Mouse (Mus musculus): Measurements from ENCODE around the gene Cldn2. TPM values are rescaled to one million over a fixed set of nuclear protein-coding genes. Genes with fewer than 3 reads are reported as not detected.
"Not testable (repeated sequence)": the region's sequence is repeated elsewhere in the genome, so short reads cannot be mapped to it uniquely, and the experiment has no call there.

Cldn2 gene
- total RNA-seq (2021) = 1 to 10 TPM in 1 of 2 experiments, under 1 TPM in 1; 0.35 to 1.7 TPM

GRCm38 (mm10) chrX:139800406-139800878, at the start of gene Cldn2:
Gene Cldn2, plus strand, starts transcription at chrX:139800828.
- DNase-seq = no peak

GRCm38 (mm10) chrX:139751855-139752254, 48.8 kb upstream of the Cldn2 start:
- DNase-seq = peak in 1 of 2 experiments; percentile 31

GRCm38 (mm10) chrX:139758634-139759033, 42.0 kb upstream of the Cldn2 start:
- not testable (repeated sequence) for DNase-seq

GRCm38 (mm10) chrX:139762546-139762945, 38.1 kb upstream of the Cldn2 start:
- DNase-seq = no peak

GRCm38 (mm10) chrX:139769975-139770637, 30.5 kb upstream of the Cldn2 start:
- no peak for DNase-seq

GRCm38 (mm10) chrX:139774309-139775083, 26.1 kb upstream of the Cldn2 start:
- DNase-seq = no peak

GRCm38 (mm10) chrX:139775084-139775612, 25.5 kb upstream of the Cldn2 start:
- no peak for DNase-seq

GRCm38 (mm10) chrX:139777357-139777756, 23.3 kb upstream of the Cldn2 start:
- DNase-seq = no peak

- DNase-seq = no peak
Measured at GRCm38 (mm10) chrX:139778886-139779285, 21.7 kb upstream of the Cldn2 start.

- no peak for DNase-seq
Measured at GRCm38 (mm10) chrX:139779401-139779800, 21.2 kb upstream of the Cldn2 start.

GRCm38 (mm10) chrX:139780988-139781387, 19.6 kb upstream of the Cldn2 start:
- DNase-seq = no peak

GRCm38 (mm10) chrX:139781563-139781962, 19.1 kb upstream of the Cldn2 start:
- DNase-seq = no peak

GRCm38 (mm10) chrX:139782278-139783044, 18.2 kb upstream of the Cldn2 start, which contains the start of gene Ripply1:
Gene Ripply1, minus strand, starts transcription at chrX:139782353.
- DNase-seq = no peak

GRCm38 (mm10) chrX:139783045-139783422, 17.6 kb upstream of the Cldn2 start:
- DNase-seq = no peak

GRCm38 (mm10) chrX:139785764-139786163, 14.9 kb upstream of the Cldn2 start:
- no peak for DNase-seq

GRCm38 (mm10) chrX:139794072-139794845, 6.4 kb upstream of the Cldn2 start:
- DNase-seq = no peak

- DNase-seq = no peak
Measured at GRCm38 (mm10) chrX:139796037-139796436, 4.6 kb upstream of the Cldn2 start.

- DNase-seq = no peak
Measured at GRCm38 (mm10) chrX:139797875-139798274, 2.8 kb upstream of the Cldn2 start.

- DNase-seq = no peak
Measured at GRCm38 (mm10) chrX:139799953-139800352, 675 bp upstream of the Cldn2 start.

GRCm38 (mm10) chrX:139803028-139803427, 2.4 kb downstream of the Cldn2 start:
- no peak for DNase-seq

- no peak for DNase-seq
Measured at GRCm38 (mm10) chrX:139805918-139806317, 5.3 kb downstream of the Cldn2 start.

- no peak for DNase-seq
Measured at GRCm38 (mm10) chrX:139807391-139807790, 6.8 kb downstream of the Cldn2 start.

Data from layer of hippocampus, postnatal 36 days (tissue).